Mouse (Mus musculus): ENCODE measurements around the gene Odf2l. TPM values are rescaled to one million over a fixed set of nuclear protein-coding genes. Genes with fewer than 3 reads are reported as not detected.

The Odf2l gene
- polyA plus RNA-seq, 1 experiment from 2014 or later: 17.4 TPM

DNA sequence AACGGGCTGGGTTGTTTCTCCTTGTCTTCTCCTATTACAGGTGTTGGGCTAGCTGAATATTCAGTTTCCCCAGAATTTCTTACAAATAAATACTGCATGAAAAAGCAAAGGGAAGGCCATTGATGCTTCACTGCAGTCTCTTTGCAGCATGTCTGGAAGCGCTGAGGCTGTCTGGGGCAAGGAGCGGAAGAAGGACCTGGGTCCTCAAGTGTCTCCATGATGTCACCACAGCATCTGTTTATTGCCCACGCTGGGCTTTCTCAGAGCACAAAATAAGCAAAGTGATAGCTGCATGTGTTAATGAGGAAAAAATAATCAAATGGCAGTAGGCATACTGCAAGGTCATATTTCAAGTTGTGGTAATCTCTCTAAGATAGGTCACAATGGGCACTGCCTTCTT is 51.6 kb downstream of the Odf2l start:
- H3K4me1 ChIP-seq (ENCODE audit: insufficient read depth): no peaks in the 10 kb centered on the region
- no peaks in the 10 kb centered on the region for H3K27me3 ChIP-seq (ENCODE audit: insufficient read depth, low read length)
- no peak overlapping the region for H3K9ac ChIP-seq
- H3K4me3 ChIP-seq (ENCODE audit: low read depth, low read length): no peak overlapping the region
- no peak for TF ChIP-seq CTCF (IDR thresholded peaks at IDR 0.05; ENCODE audit: low read depth)
- DNase-seq (no peak), ATAC-seq (ENCODE audit: insufficient read depth) (no peak)
- H3K9me3 ChIP-seq (ENCODE audit: low read depth, low read length): no peaks in the 10 kb centered on the region
- H3K36me3 ChIP-seq (ENCODE audit: insufficient read depth): no peaks in the 10 kb centered on the region
- WGBS: 71% methylated on average over 4 of the region's 4 CpGs
- H3K27ac ChIP-seq (ENCODE audit: low read depth): no peak overlapping the region
- no peak overlapping the region for H3K4me2 ChIP-seq

DNA sequence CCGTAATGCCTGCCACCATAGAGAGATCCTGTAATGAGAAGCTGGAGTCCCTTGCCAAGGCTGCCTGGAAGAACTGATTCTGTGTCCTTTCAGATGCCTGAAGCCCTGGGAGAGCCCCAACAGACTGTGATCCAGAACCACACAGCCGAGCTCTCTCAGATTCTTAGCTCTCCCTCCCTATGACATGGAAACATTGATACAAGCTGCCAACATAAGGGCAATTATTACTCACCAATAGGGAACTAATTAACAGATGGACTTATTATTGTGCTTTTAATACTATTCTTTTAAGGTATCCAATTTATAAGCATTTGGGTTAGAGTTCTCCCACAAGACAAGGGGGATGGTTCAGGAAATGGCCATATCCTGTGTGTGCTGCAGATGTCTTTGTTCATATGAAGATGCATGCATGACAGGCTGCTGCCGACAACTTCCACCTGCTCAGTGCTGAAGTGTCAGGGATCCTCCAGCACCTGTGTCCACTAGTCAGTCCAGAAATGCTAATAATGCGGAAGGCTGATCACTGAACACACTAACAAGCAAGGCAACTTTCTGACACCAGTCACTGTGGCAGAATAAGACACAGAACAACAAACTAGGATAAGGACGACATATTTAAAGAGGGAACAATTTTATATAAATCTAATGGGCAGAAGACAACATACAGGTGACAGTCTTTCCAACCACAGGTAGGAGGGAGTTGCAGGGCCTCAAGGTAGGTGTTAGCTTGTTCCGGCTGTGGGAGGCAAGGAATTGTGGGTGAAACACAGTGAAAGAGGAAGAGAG is 52.4 kb downstream of the Odf2l start:
- Histone ChIP-seq H3K9me3 (ENCODE audit: low read depth, low read length) (no peaks in the 10 kb centered on the region), H3K9ac (no peak overlapping the region), H3K4me1 (ENCODE audit: insufficient read depth) (no peaks in the 10 kb centered on the region), H3K4me3 (ENCODE audit: low read depth, low read length) (no peak overlapping the region), H3K27me3 (ENCODE audit: insufficient read depth, low read length) (no peaks in the 10 kb centered on the region), H3K4me2 (no peak overlapping the region), H3K27ac (ENCODE audit: low read depth) (no peak overlapping the region), H3K36me3 (ENCODE audit: insufficient read depth) (no peaks in the 10 kb centered on the region)
- TF ChIP-seq CTCF (IDR thresholded peaks at IDR 0.05; ENCODE audit: low read depth): no peak
- peak; percentile 40 for DNase-seq
- 55% methylated on average over 6 of the region's 6 CpGs for WGBS
- no peak for ATAC-seq (ENCODE audit: insufficient read depth)

DNA sequence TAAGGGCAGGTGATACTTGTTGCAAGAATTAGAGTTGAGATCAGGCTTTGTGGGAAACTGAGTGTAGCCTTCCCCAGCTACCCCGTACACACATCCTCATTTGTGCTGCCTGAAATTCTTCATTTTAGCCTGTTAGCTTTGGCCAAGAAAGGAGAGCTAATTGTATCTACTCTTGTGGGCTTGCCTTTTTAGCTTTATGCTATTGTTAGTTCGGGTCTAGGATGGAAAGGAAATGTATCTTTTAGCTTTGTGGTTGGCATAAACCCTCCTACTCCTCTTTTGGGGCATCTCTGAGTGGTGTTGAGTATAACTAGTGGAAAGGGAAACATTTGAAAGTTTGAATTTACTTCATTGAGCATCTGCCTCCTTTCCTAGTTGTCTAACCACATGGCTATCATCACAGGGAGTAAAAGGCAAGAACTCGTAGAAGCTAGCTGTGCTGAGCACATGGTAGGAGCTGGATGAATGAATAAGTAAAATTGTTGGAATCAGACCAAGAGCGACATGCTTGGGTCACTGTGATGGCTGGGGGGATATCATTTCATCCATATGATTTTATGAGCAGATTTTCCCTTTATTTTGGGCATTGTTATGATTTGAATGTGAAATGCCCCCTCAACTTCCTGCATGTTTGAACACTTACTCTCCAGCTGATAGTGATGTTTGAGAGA is 53.1 kb downstream of the Odf2l start:
- Histone ChIP-seq H3K27ac (ENCODE audit: low read depth) (no peak overlapping the region), H3K36me3 (ENCODE audit: insufficient read depth) (no peaks in the 10 kb centered on the region), H3K9ac (no peak overlapping the region), H3K4me1 (ENCODE audit: insufficient read depth) (no peaks in the 10 kb centered on the region), H3K9me3 (ENCODE audit: low read depth, low read length) (no peaks in the 10 kb centered on the region), H3K4me3 (ENCODE audit: low read depth, low read length) (no peak overlapping the region), H3K4me2 (no peak overlapping the region), H3K27me3 (ENCODE audit: insufficient read depth, low read length) (no peaks in the 10 kb centered on the region)
- DNase-seq (no peak), ATAC-seq (ENCODE audit: insufficient read depth) (no peak)
- WGBS: 73% methylated on average over 4 of the region's 4 CpGs
- no peak for TF ChIP-seq CTCF (IDR thresholded peaks at IDR 0.05; ENCODE audit: low read depth)

DNA sequence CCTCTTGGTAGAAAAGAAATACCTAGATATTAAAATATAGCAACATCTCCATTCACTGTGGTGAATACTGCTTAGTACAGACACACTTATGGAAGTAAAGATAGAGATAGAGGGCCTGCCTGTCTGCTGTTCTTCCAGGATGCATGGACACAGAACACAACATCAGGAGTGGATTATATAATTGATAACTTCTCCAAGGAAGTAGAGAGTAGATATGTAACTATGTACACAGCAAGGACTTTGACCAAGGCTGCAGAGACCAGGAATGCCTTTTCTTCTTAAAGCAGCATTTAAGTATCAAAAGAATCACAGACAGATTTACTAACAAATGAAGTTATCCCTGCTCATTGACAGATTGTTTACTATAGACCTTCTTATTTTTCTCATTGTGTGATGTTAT is 66.3 kb downstream of the Odf2l start:
- H3K27ac ChIP-seq (ENCODE audit: low read depth): no peak overlapping the region
- H3K9me3 ChIP-seq (ENCODE audit: low read depth, low read length): no peaks in the 10 kb centered on the region
- no peak for TF ChIP-seq CTCF (IDR thresholded peaks at IDR 0.05; ENCODE audit: low read depth)
- H3K27me3 ChIP-seq (ENCODE audit: insufficient read depth, low read length): no peaks in the 10 kb centered on the region
- ATAC-seq (ENCODE audit: insufficient read depth) (no peak), DNase-seq (no peak)
- H3K4me3 ChIP-seq (ENCODE audit: low read depth, low read length): no peak overlapping the region
- no peak overlapping the region for H3K4me2 ChIP-seq
- no peaks in the 10 kb centered on the region for H3K36me3 ChIP-seq (ENCODE audit: insufficient read depth)
- no peak overlapping the region for H3K9ac ChIP-seq
- H3K4me1 ChIP-seq (ENCODE audit: insufficient read depth): no peaks in the 10 kb centered on the region

DNA sequence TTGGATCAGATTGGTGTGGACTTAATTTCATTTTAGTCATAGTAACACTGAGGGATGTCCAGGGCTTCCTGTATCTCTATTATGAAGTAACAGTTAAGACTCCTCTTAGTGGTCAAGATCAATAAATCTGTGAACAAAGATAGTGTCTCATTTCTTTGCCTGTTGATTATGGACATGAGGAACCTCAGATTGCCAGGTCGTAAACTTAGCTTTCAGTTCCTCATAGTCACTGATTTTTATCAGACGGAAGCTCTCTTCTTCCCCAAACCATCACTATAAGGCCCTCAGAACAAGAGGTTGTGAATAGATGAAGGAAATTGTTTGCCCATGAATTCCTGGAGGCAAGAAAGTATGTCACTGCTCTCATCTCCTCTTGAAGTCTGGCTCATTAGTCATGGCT is 73.6 kb downstream of the Odf2l start:
- no peaks in the 10 kb centered on the region for H3K27me3 ChIP-seq (ENCODE audit: insufficient read depth, low read length)
- H3K36me3 ChIP-seq (ENCODE audit: insufficient read depth): no peaks in the 10 kb centered on the region
- H3K9me3 ChIP-seq (ENCODE audit: low read depth, low read length): no peaks in the 10 kb centered on the region
- no peak overlapping the region for H3K4me3 ChIP-seq (ENCODE audit: low read depth, low read length)
- H3K9ac ChIP-seq: no peak overlapping the region
- TF ChIP-seq CTCF (IDR thresholded peaks at IDR 0.05; ENCODE audit: low read depth): no peak
- H3K27ac ChIP-seq (ENCODE audit: low read depth): no peak overlapping the region
- H3K4me1 ChIP-seq (ENCODE audit: insufficient read depth): no peaks in the 10 kb centered on the region
- no peak for ATAC-seq (ENCODE audit: insufficient read depth)
- no peak for DNase-seq
- H3K4me2 ChIP-seq: no peak overlapping the region
- 86% methylated on average over 2 of the region's 2 CpGs for WGBS

DNA sequence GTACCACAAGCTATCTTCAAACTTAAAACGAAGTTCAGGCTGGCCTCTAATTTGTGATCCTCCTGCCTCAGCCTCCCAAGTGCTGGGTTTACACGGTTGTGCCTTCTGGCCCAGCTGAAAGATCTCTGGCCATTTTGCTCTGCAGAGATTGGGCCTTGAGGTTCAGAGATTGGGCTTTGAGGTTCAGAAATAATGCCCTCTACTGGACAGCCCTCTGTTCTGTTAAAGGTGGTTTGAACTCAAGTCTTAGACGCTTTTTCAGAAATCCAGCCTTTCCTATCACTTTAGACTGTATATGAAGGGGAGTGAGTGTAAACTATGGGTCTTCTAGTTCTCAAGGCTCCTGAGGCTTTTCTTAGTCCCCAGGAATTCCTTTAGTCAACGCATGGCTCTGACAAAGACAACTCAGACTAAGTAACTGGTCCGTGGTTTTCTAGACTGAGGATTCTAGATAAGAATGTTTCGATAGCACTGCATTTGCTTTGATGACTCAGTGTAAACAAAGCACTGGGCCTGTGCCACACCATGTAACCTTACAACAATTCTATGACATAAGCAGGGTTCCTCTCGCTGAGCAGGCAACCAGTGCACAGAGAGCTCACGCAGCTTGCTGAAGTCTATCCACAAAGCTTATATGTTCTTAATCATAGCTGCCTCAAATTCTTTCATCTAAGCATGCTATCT is 77.0 kb downstream of the Odf2l start:
- Histone ChIP-seq H3K4me2 (no peak overlapping the region), H3K9ac (no peak overlapping the region), H3K4me1 (ENCODE audit: insufficient read depth) (no peaks in the 10 kb centered on the region), H3K4me3 (ENCODE audit: low read depth, low read length) (no peak overlapping the region), H3K27me3 (ENCODE audit: insufficient read depth, low read length) (no peaks in the 10 kb centered on the region), H3K27ac (ENCODE audit: low read depth) (no peak overlapping the region), H3K36me3 (ENCODE audit: insufficient read depth) (no peaks in the 10 kb centered on the region), H3K9me3 (ENCODE audit: low read depth, low read length) (no peaks in the 10 kb centered on the region)
- TF ChIP-seq CTCF (IDR thresholded peaks at IDR 0.05; ENCODE audit: low read depth): no peak
- 59% methylated on average over 8 of the region's 8 CpGs for WGBS
- no peak for DNase-seq
- ATAC-seq (ENCODE audit: insufficient read depth): no peak

DNA sequence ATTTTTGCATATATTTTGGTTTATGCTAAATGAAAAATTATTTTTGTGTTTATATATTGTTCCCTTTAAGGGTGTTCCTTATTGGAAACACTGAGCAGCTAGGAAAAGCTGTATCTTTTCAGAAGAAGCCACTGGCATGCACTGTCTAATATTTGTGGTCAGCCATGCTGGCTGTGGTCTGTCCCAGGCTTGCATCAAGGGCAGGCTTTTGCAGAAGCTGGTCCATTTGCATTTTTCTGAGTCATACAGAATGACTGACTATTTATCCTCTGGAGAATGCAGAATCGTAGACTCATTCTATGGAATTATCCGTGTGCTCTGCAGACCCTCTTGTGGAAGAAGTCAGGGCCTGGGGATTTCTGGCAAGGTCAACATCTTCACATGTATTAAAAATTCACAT is 79.7 kb downstream of the Odf2l start:
- ATAC-seq (ENCODE audit: insufficient read depth): no peak
- H3K4me3 ChIP-seq (ENCODE audit: low read depth, low read length): no peak overlapping the region
- WGBS: 81% methylated on average over 2 of the region's 2 CpGs

More for the DNA sequence above, 79.7 kb downstream of the Odf2l start:
- H3K9ac ChIP-seq: no peak overlapping the region
- no peaks in the 10 kb centered on the region for H3K27me3 ChIP-seq (ENCODE audit: insufficient read depth, low read length)
- no peak for DNase-seq
- no peaks in the 10 kb centered on the region for H3K4me1 ChIP-seq (ENCODE audit: insufficient read depth)
- no peaks in the 10 kb centered on the region for H3K36me3 ChIP-seq (ENCODE audit: insufficient read depth)
- no peak for TF ChIP-seq CTCF (IDR thresholded peaks at IDR 0.05; ENCODE audit: low read depth)
- H3K27ac ChIP-seq (ENCODE audit: low read depth): no peak overlapping the region
- no peaks in the 10 kb centered on the region for H3K9me3 ChIP-seq (ENCODE audit: low read depth, low read length)
- H3K4me2 ChIP-seq: no peak overlapping the region

Other genes starting within 250 kb of the Odf2l start
- gene Clca4b, start 186.1 kb upstream of the Odf2l start, polyA plus RNA-seq (2014; fragmentation: Nextera tagmentation; extraction: Ambion mirVana): not detected in 2 replicates
- not detected in 2 replicates for gene Clca4a, start 143.5 kb upstream of the Odf2l start, polyA plus RNA-seq (2014; fragmentation: Nextera tagmentation; extraction: Ambion mirVana)
- not detected in 2 replicates for gene Clca1, start 85.8 kb upstream of the Odf2l start, polyA plus RNA-seq (2014; fragmentation: Nextera tagmentation; extraction: Ambion mirVana)
- gene Clca2, start 19.1 kb upstream of the Odf2l start, polyA plus RNA-seq (2014; fragmentation: Nextera tagmentation; extraction: Ambion mirVana): 0.45 and 0.65 TPM in 2 replicates
- 1.5 and 1.7 TPM in 2 replicates for gene Col24a1, start 173.9 kb downstream of the Odf2l start, polyA plus RNA-seq (2014; fragmentation: Nextera tagmentation; extraction: Ambion mirVana)